Mouse (Mus musculus) midbrain, embryonic 11.5 days (tissue): ENCODE measurements around the gene Sobp. TPM values are rescaled to one million over a fixed set of nuclear protein-coding genes. Genes with fewer than 3 reads are reported as not detected.

Experiments used
- polyA plus RNA-seq: library from polyadenylated mRNA; unstranded; fragments of >200 nt; fragmentation: Nextera tagmentation; extraction: Ambion mirVana; gene quantifications from 2 replicates; pipeline ENCODE4 v1.2.1, GENCODE M21; 2014

Sobp gene
- polyA plus RNA-seq, 1 experiment from 2014 or later = 5.8 TPM

Other genes with a start within 250 kb of the Sobp start
- 0.92 and 1.5 TPM in 2 replicates for gene 9030612E09Rik, start 174 bp upstream of the Sobp start, polyA plus RNA-seq
- 14.7 and 16.6 TPM in 2 replicates for gene Pdss2, start 47.0 kb upstream of the Sobp start, polyA plus RNA-seq